Mouse (Mus musculus) lung, postnatal 10 days (tissue): Measurements from ENCODE around the gene Ubl7.
A peak's percentile ranks its signal among the peaks of the same experiment; 100 is the strongest.

Source experiments
- DNase-seq: peaks from one replicate; pipeline ENCODE4 v3.0.0; 2021

Ubl7 gene

GRCm38 (mm10) chr9:57949102-57949704 lies 38.4 kb downstream of the Ubl7 start:
- peak; percentile 62 for DNase-seq

- DNase-seq, result no peak
Measured at GRCm38 (mm10) chr9:57949879-57950278, 39.1 kb downstream of the Ubl7 start.

- DNase-seq, result no peak
Measured at GRCm38 (mm10) chr9:57950519-57950918, 39.7 kb downstream of the Ubl7 start.

DNA sequence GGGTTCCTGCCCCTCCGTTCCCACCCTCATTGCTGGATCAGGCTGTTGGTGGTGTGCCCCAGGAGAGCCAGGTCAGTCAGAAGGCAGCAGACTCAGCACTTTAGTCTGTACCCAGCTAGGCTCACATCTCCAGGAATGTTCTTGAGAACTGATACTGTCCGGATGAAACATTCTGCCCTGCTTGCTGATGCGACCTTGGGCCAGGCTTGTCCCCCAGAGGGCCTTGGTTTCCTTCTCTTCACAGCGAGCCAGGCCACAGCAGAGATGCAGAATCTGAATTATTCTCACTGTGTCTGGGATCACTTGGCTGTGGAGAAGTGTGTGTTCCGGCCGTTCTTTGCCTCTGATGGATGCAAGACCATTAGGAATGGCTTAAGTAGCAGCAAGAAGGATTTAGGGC lies 41.2 kb downstream of the Ubl7 start:
- DNase-seq, result no peak

GRCm38 (mm10) chr9:57954962-57955744 lies 44.4 kb downstream of the Ubl7 start:
- DNase-seq, result no peak

- no peak for DNase-seq
Measured at GRCm38 (mm10) chr9:57955764-57956163, 45.0 kb downstream of the Ubl7 start.

GRCm38 (mm10) chr9:57956196-57956837 lies 45.5 kb downstream of the Ubl7 start:
- no peak for DNase-seq

GRCm38 (mm10) chr9:57956838-57957236 lies 46.1 kb downstream of the Ubl7 start:
- DNase-seq, result no peak

GRCm38 (mm10) chr9:57958615-57959014 lies 47.8 kb downstream of the Ubl7 start:
- DNase-seq, result no peak

DNA sequence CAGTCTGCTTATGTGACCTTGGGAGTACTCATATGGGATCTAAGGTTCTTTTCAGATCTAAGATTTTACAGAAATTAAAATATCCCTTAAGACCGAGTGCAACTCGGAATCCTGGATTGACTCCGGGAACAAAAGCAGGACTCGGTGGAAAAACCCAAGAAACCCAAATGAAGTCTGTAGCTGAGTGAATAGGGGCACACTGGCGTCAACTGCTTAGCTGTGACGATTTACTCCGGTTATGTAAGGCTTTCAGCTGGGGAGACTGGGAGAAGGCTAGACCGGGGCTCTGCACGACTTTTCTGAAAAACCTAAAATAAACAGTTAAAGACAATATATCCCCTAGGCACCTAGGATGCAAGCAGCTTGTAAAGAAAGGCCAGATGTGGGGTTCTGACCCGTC lies 48.6 kb downstream of the Ubl7 start:
- DNase-seq, result no peak

- DNase-seq, result no peak
Measured at GRCm38 (mm10) chr9:57959886-57960866, 49.4 kb downstream of the Ubl7 start.

DNA sequence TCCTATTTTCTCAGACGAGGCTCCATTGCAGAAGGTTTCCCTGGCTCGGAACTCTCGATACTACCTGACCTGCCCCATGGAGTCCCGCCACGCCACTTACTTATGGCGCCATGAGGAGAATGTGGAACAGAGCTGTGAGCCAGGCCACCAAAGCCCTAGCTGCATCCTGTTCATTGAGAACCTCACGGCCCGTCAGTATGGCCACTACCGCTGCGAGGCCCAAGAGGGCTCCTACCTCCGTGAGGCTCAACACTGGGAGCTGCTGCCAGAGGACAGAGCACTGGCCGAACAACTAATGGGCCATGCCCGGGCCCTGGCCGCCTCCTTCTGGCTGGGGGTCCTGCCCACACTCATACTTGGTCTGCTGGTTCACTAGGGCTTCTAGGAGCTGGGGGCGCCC lies 50.4 kb downstream of the Ubl7 start:
- no peak for DNase-seq

GRCm38 (mm10) chr9:57961863-57962778 lies 51.3 kb downstream of the Ubl7 start:
- peak; percentile 64 for DNase-seq

GRCm38 (mm10) chr9:57963249-57963997 lies 52.6 kb downstream of the Ubl7 start:
- DNase-seq, result no peak

- DNase-seq, result no peak
Measured at GRCm38 (mm10) chr9:57963998-57964395, 53.2 kb downstream of the Ubl7 start.

GRCm38 (mm10) chr9:57964528-57965250 lies 53.9 kb downstream of the Ubl7 start:
- DNase-seq, result no peak

GRCm38 (mm10) chr9:57965281-57966185 lies 54.8 kb downstream of the Ubl7 start:
- DNase-seq, result no peak

DNA sequence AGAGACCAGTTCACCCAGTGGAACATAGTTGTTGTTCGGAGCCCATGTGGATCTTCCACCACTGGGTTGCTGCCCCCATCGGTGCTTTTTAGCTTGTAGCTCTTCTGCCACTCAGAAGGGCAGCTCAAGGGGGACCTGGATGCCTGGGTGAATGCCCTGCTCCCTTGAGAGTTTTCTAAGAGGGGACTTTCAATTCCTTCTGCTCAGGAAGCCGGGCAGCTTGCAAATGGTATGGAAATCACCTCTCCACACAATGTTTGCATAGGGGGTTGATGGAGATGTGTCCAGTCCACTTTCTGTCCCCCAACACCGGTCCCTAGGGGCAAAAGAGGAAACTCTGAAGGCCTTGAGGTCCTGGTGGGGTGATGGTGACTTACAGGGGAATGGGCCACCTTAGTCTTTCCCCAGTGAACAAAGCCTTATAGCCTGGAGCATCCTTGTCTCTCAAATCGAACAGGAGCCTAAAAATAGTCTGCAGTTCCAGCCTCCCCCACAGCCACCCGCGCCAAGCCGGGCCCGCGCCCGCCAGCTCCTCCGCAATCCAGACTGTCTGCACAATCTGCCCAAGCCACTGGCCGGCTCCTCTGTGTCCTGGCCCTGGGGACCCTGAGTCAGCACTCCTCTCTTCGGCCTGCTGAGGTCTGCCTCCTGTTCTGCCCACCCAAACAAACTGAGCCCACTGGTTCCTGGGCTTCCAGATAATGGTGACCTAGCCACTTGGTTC lies 56.6 kb downstream of the Ubl7 start:
- DNase-seq, result no peak
